Mouse (Mus musculus) kidney, adult 2 months (tissue): ENCODE measurements around the gene Olfml2a.

ENCODE experiments used
- CTCF ChIP-seq: fragments of 200-500 bp; conservative IDR thresholded peaks from 2 replicates; pipeline ENCODE4 v1.5.1; 2011; ENCODE audit warnings: low read depth, mild to moderate bottlenecking, control low read depth, low read length, moderate library complexity, mixed read lengths; ENCODE audit not compliant: insufficient read depth, insufficient read length
- POLR2A ChIP-seq: fragments of 200-500 bp; IDR thresholded peaks from one replicate; pipeline ENCODE4 v1.6.1; 2011; ENCODE audit warnings: low read depth, low read length, control low read depth

DNA sequence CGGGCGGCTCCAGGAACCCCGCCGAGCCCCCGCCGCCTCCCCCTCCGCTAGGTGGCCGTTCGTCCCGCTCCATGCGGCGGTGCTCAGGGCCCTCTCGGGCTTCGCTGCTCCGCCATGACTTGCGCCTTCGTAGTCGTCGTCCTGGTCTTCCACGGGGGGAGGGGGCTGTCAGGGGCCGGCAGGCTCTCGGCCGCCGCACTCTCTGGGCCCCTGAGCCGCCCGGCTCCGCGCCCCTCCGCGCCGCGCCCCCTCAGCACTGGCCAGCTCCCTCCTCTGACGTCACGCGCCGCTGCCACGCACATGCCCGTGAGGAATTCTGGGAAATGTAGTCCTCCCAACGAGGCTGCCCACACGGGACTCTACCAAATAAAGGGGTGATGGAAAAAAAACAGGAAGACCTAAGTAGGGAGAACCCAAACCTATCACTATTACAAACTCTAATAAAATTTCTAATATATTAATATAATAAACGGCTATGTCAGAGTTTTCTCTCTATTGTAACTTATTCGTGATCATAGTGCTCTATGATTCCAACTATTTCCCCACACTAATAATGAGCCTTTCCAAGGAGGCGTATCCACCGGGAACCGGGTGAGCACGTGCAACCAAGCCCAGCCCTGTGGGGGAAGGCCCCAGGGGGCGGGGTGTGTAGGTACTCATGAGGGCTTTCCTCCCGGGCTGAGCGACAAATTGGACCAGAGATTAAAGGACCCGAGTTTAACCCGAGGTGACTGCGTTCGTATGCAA is 5.5 kb upstream of the Olfml2a start:
- no peak for TF ChIP-seq POLR2A
- TF ChIP-seq CTCF, result no peak
